Mouse (Mus musculus) megakaryocyte, embryonic 14.5 days (primary cell): Measurements from ENCODE around the gene Magi2.

Experiments
- FLI1 ChIP-seq: IDR thresholded peaks from 2 replicates; pipeline ENCODE4 v1.6.1; 2012; ENCODE audit warnings: low read length, inconsistent platforms, mixed read lengths
- GATA1 ChIP-seq: IDR thresholded peaks from 3 replicates; pipeline ENCODE4 v1.6.1; 2012; ENCODE audit warnings: mixed read lengths, low read length, inconsistent platforms, borderline replicate concordance

- TF ChIP-seq GATA1 (no peak), FLI1 (no peak)
Observed at GRCm38 (mm10) chr5:20681660-20682059, 1454.8 kb downstream of the Magi2 start.
